Mouse (Mus musculus) kidney, adult 2 months (tissue): ENCODE data around the gene Arhgap45.

Experiments used
- CTCF ChIP-seq: fragments of 200-500 bp; conservative IDR thresholded peaks from 2 replicates; pipeline ENCODE4 v1.5.1; 2011; ENCODE audit warnings: low read depth, mild to moderate bottlenecking, control low read depth, low read length, moderate library complexity, mixed read lengths; ENCODE audit not compliant: insufficient read depth, insufficient read length
- POLR2A ChIP-seq: fragments of 200-500 bp; IDR thresholded peaks from one replicate; pipeline ENCODE4 v1.6.1; 2011; ENCODE audit warnings: low read depth, low read length, control low read depth

DNA sequence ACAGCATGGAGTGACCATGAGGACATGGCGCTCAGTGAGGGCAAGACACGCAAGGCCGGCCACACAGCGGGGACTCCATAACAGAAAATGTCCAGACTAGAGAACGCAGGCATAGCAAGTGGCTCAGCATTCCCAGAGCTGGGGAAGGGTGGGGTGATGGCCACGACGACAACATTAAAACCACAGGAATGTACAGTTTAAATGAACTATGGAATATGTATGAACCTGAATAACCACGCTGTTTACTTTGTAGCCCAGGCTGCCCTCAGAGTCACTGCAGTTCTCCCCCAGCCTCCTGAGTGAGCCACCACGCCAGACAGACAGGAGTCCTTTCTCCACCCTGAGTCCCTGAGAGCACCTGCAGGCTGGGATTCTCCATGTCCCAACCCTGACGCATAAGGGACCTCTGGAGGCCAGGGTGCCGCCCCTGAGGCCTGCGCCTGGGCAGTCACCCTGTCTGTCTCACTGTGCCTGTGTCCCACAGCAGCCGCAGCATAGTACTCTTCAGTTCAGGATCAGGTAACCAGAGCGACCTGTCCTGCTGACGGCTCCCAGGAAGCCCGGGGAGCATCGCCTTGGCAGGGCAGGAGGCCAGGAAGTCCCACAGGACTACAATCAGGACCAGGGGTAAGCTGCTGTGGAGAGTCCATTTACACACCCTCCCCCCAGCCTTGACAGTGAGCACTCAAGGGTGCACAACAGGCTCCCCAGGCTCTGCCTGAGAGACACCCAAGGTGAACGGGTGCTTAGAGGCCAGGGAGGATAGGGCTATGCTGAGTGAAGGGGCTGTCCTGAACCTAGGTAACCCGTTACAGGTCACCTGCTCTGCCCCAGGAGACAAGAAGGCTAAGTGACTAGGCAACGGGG is 56.4 kb downstream of the Arhgap45 start:
- TF ChIP-seq POLR2A = no peak
- no peak for TF ChIP-seq CTCF
